Mouse (Mus musculus): Measurements from ENCODE around the gene Rilp. TPM values are rescaled to one million over a fixed set of nuclear protein-coding genes. Genes with fewer than 3 reads are reported as not detected.
"Not testable (repeated sequence)": the region's sequence is repeated elsewhere in the genome, so short reads cannot be mapped to it uniquely, and the experiment has no call there.

Gene Rilp
- total and polyA plus RNA-seq, 3 experiments: 39.2 to 48.8 (median 40.5) TPM

DNA sequence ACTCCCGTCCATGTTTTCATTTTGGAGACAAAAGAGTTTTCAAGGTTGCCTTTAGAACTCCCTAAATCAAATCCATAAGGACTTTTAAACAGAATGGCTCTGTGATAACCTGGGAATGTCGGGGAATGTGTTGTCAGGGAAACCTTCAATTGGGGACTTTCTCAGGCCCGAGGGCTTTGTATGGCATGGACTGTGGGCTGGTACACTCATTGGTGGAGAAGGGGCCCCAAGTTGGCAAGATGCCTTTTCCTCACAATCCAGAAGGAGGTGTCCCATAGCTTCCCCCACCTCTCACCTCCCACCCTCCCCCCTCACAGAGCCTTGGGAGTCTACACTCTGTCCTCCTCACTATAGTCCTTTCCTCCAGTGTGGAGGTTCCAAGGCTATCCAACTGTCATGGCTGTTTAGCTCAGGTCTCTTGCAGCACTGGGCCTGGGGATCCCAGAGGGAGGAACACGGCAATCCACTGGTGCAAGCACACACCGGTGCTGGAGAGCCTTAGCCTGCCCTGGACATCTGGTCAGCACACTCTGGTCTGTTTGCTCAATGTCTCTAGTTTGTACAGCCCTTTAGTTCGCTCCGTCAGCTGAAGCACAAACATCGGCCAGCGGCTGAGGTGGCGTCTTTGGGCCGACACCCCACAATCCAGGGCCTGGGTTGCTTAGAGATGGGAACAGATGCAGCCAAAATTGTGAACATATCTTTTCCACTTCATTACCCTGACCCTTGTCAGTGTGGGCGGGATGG, 40.5 kb downstream of the Rilp start:
- Histone ChIP-seq H3K9ac (ENCODE audit: low read depth, low read length) (no peak overlapping the region), H3K27me3 (ENCODE audit: control insufficient read depth, insufficient read depth, low read length) (no peaks in the 10 kb centered on the region), H3K79me2 (replicated peaks; ENCODE audit: control insufficient read depth, insufficient read depth, low read length) (no peaks in the 10 kb centered on the region), H3K4me3 (no peak overlapping the region), H3K27ac (peak overlapping the region; percentile 73), H3K36me3 (ENCODE audit: control insufficient read depth, insufficient read depth, low read length) (no peaks in the 10 kb centered on the region), H3K4me1 (ENCODE audit: control insufficient read depth, insufficient read depth, low read length) (peaks cover 12% of the 10 kb centered on the region)
- TF ChIP-seq EP300 (IDR thresholded peaks at IDR 0.05; ENCODE audit: insufficient read depth, low read depth, low read length): no peak
- TF ChIP-seq POLR2A (IDR thresholded peaks at IDR 0.05; ENCODE audit: insufficient read depth, low read depth, low read length): no peak
- TF ChIP-seq CTCF (IDR thresholded peaks at IDR 0.05): no peak
- WGBS: 82% methylated on average over 12 of the region's 12 CpGs
- peak; percentile 51 to 75 for DNase-seq
- intact Hi-C loops (cut with DNase I): no loop called here

DNA sequence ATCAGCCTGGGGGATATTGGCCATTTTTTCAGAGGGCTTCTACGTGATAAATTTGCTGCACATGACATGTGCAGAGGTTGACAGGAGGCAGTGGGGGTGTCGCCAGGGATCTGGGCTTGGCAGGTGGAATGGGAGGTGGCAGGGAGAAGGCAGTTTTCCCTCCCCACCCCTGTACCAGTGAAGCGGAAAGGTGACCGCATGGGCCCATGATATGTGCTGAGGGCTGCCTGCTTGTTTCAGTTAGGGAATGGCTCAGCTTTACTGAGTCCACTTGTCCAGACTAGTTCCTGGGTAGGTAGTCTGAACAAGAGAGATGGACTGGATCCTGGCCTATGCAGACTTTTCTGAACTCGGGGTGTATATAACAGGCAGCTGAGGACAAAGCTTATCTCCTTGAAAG, 41.4 kb downstream of the Rilp start:
- Histone ChIP-seq H3K79me2 (replicated peaks; ENCODE audit: control insufficient read depth, insufficient read depth, low read length) (no peaks in the 10 kb centered on the region), H3K4me1 (ENCODE audit: control insufficient read depth, insufficient read depth, low read length) (peaks cover 12% of the 10 kb centered on the region), H3K27ac (peak overlapping the region; percentile 73), H3K27me3 (ENCODE audit: control insufficient read depth, insufficient read depth, low read length) (no peaks in the 10 kb centered on the region), H3K9ac (ENCODE audit: low read depth, low read length) (no peak overlapping the region), H3K4me3 (no peak overlapping the region), H3K36me3 (ENCODE audit: control insufficient read depth, insufficient read depth, low read length) (no peaks in the 10 kb centered on the region)
- no peak for DNase-seq
- TF ChIP-seq EP300 (IDR thresholded peaks at IDR 0.05; ENCODE audit: insufficient read depth, low read depth, low read length) (no peak), CTCF (IDR thresholded peaks at IDR 0.05) (no peak), POLR2A (IDR thresholded peaks at IDR 0.05; ENCODE audit: insufficient read depth, low read depth, low read length) (no peak)
- WGBS: 86% methylated on average over 5 of the region's 5 CpGs
- intact Hi-C loops (cut with DNase I): no loop called here

DNA sequence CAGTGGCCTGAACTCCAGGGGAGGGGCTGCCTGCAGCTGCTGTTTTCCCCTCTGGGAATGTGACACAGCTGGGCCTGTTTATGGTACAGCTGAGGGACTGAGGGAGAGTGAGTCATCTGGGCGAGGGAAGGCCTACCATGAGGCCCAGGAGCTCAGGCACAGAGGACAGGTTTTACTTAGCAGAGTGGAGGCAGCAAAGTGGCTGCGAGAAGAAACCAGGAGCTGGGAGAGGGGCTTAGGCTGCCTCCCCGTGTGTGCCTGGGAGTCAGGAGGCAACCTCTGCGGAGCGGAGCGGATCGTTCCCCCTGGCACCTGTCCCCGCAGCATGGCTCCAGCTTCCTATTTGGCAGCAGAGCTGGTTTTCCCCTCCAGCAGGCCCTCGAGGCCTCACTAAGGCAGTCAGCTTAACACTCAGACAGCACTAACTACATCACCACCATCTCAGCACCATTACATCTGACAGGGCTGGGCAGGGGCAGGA, 42.1 kb downstream of the Rilp start:
- WGBS: 22% methylated on average over 9 of the region's 9 CpGs
- no peaks in the 10 kb centered on the region for H3K36me3 ChIP-seq (ENCODE audit: control insufficient read depth, insufficient read depth, low read length)
- intact Hi-C loops (cut with DNase I): no loop called here

DNA sequence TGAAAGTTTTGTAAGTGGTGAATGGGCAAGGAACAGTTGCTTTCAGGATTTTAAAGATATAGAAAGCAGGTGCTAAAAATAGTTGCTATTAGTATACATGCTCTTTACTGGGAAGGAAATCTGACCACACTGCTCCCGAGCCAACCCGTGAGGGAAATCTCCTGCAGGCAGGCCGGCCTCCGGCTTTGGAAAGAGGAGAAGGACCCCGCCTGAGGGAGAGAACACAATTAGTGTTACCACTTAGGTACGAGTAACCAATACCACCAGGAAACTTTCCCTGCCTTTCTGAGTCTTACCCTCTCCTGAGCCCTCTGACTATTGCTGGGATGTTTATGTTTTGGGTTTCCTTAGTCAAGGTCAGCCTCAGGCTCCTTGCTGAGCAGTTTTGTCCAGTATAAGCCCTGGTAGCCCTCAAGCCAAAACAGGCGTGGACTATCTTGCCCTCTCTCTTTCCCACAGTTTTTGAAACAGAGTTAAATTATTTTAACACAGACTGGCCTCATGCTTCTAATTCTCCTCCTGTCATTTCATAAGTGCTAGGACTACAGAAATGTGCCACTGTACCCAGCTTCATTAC, 43.1 kb downstream of the Rilp start:
- Histone ChIP-seq H3K9ac (ENCODE audit: low read depth, low read length) (no peak overlapping the region), H3K27ac (peak overlapping the region; percentile 73), H3K36me3 (ENCODE audit: control insufficient read depth, insufficient read depth, low read length) (no peaks in the 10 kb centered on the region), H3K4me3 (no peak overlapping the region), H3K4me1 (ENCODE audit: control insufficient read depth, insufficient read depth, low read length) (peaks cover 12% of the 10 kb centered on the region), H3K27me3 (ENCODE audit: control insufficient read depth, insufficient read depth, low read length) (no peaks in the 10 kb centered on the region), H3K79me2 (replicated peaks; ENCODE audit: control insufficient read depth, insufficient read depth, low read length) (no peaks in the 10 kb centered on the region)
- 40% methylated on average over 7 of the region's 7 CpGs for WGBS
- DNase-seq: no peak
- no peak for TF ChIP-seq CTCF (IDR thresholded peaks at IDR 0.05)
- TF ChIP-seq POLR2A (IDR thresholded peaks at IDR 0.05; ENCODE audit: insufficient read depth, low read depth, low read length): no peak
- TF ChIP-seq EP300 (IDR thresholded peaks at IDR 0.05; ENCODE audit: insufficient read depth, low read depth, low read length): no peak
- intact Hi-C loops (cut with DNase I): no loop called here

More for the DNA sequence above, 42.1 kb downstream of the Rilp start:
- Histone ChIP-seq H3K79me2 (replicated peaks; ENCODE audit: control insufficient read depth, insufficient read depth, low read length) (no peaks in the 10 kb centered on the region), H3K4me3 (no peak overlapping the region), H3K27ac (peak overlapping the region; percentile 73), H3K4me1 (ENCODE audit: control insufficient read depth, insufficient read depth, low read length) (peaks cover 12% of the 10 kb centered on the region), H3K9ac (ENCODE audit: low read depth, low read length) (peak overlapping the region; percentile 2; the same call in 1 of the 2 replicates), H3K27me3 (ENCODE audit: control insufficient read depth, insufficient read depth, low read length) (no peaks in the 10 kb centered on the region)
- TF ChIP-seq CTCF (IDR thresholded peaks at IDR 0.05): no peak
- TF ChIP-seq POLR2A (IDR thresholded peaks at IDR 0.05; ENCODE audit: insufficient read depth, low read depth, low read length): 0 out of 2 replicates have a peak, but pooled peaks have one; percentile 13
- peak; percentile 74 to 80 for DNase-seq

DNA sequence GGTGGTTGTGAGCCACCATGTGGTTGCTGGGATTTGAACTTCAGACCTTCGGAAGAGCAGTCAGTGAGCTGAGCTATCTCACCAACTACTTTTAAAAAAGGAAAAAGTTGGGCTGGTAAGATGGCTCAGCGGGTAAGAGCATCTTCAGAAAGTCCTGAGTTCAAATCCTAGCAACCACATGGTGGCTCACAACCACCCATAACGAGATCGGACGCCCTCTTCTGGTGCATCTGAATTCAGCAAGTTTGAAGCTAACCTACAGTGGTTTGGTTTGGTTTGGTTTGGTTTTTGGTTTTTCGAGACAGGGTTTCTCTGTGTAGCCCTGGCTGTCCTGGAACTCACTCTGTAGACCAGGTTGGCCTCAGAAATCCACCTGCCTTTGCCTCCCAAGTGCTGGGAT, 46.1 kb downstream of the Rilp start:
- H3K4me3 ChIP-seq; H3K27ac ChIP-seq; DNase-seq; H3K79me2 ChIP-seq (replicated peaks; ENCODE audit: control insufficient read depth, insufficient read depth, low read length); H3K9ac ChIP-seq (ENCODE audit: low read depth, low read length); H3K36me3 ChIP-seq (ENCODE audit: control insufficient read depth, insufficient read depth, low read length); H3K27me3 ChIP-seq (ENCODE audit: control insufficient read depth, insufficient read depth, low read length); intact Hi-C loops (cut with DNase I): not testable (repeated sequence)
- WGBS: 93% methylated on average over 6 of the region's 6 CpGs
- TF ChIP-seq CTCF (IDR thresholded peaks at IDR 0.05): peak; percentile 12; the same call in 1 of the 2 replicates
- peaks cover 10% of the 10 kb centered on the region for H3K4me1 ChIP-seq (ENCODE audit: control insufficient read depth, insufficient read depth, low read length)

DNA sequence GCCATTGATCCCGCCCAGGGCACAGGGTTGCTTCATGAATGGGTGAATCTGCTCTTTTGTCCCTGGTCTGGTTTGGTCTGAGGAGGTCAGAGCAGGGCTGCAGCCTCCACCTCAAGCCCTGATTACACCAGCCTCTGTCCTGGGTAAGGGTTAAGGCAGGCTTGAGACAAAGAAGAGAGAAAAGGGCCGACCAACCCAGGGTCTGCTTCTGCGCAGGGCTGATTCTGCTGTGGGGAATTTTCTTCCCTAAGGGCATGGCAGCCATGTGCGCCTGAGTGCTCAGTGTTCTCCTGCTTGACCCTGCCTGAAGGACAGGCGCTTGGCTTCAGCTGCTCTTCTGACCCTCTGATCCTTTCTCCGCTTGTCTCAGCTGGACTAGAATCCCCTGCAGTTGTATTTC, 47.2 kb downstream of the Rilp start:
- 95% methylated on average over 6 of the region's 6 CpGs for WGBS
- no peak for DNase-seq

More for the DNA sequence above, 47.2 kb downstream of the Rilp start:
- Histone ChIP-seq H3K27ac (no peak overlapping the region), H3K9ac (ENCODE audit: low read depth, low read length) (no peak overlapping the region), H3K36me3 (ENCODE audit: control insufficient read depth, insufficient read depth, low read length) (no peaks in the 10 kb centered on the region), H3K27me3 (ENCODE audit: control insufficient read depth, insufficient read depth, low read length) (no peaks in the 10 kb centered on the region), H3K4me1 (ENCODE audit: control insufficient read depth, insufficient read depth, low read length) (peaks cover 4% of the 10 kb centered on the region; the same call in 1 of the 2 replicates), H3K79me2 (replicated peaks; ENCODE audit: control insufficient read depth, insufficient read depth, low read length) (no peaks in the 10 kb centered on the region), H3K4me3 (no peak overlapping the region)
- TF ChIP-seq POLR2A (IDR thresholded peaks at IDR 0.05; ENCODE audit: insufficient read depth, low read depth, low read length) (no peak), CTCF (IDR thresholded peaks at IDR 0.05) (no peak), EP300 (IDR thresholded peaks at IDR 0.05; ENCODE audit: insufficient read depth, low read depth, low read length) (no peak)
- intact Hi-C loops (cut with DNase I): no loop called here

All from heart, adult 2 months (tissue).